Mouse (Mus musculus): ENCODE results near the gene Syp.
A peak's percentile ranks its signal among the peaks of the same experiment; 100 is the strongest.

Syp gene

GRCm38 (mm10) chrX:7638401-7639091 is at the start of gene Syp:
Syp (plus strand) TSS chrX:7638471.
- DNase-seq (ENCODE audit: low spot score in 2 of 2), result peak; percentile 87

GRCm38 (mm10) chrX:7595371-7595770 is 42.9 kb upstream of the Syp start:
- DNase-seq (ENCODE audit: low spot score in 2 of 2), result no peak

GRCm38 (mm10) chrX:7604004-7604403 is 34.3 kb upstream of the Syp start:
- no peak for DNase-seq (ENCODE audit: low spot score in 2 of 2)

- DNase-seq (ENCODE audit: low spot score in 2 of 2), result peak; percentile 82 to 86
Observed at GRCm38 (mm10) chrX:7604879-7605574, 33.2 kb upstream of the Syp start, which contains the start of gene Ccdc22. Ccdc22 (minus strand) TSS chrX:7605517.

GRCm38 (mm10) chrX:7605575-7605941 is 32.7 kb upstream of the Syp start:
- DNase-seq (ENCODE audit: low spot score in 2 of 2), result no peak

- no peak for DNase-seq (ENCODE audit: low spot score in 2 of 2)
Observed at GRCm38 (mm10) chrX:7606783-7607182, 31.5 kb upstream of the Syp start, which contains the start of gene Cacna1f. Cacna1f (plus strand) TSS chrX:7607083.

- DNase-seq (ENCODE audit: low spot score in 2 of 2), result peak in 1 of 2 experiments; percentile 7
Observed at GRCm38 (mm10) chrX:7610035-7610434, 28.2 kb upstream of the Syp start.

GRCm38 (mm10) chrX:7610536-7611258 is 27.6 kb upstream of the Syp start:
- peak in 1 of 2 experiments; percentile 6 for DNase-seq (ENCODE audit: low spot score in 2 of 2)

- no peak for DNase-seq (ENCODE audit: low spot score in 2 of 2)
Observed at GRCm38 (mm10) chrX:7617889-7618551, 20.3 kb upstream of the Syp start.

GRCm38 (mm10) chrX:7632560-7632959 is 5.7 kb upstream of the Syp start:
- no peak for DNase-seq (ENCODE audit: low spot score in 2 of 2)

GRCm38 (mm10) chrX:7635101-7635500 is 3.2 kb upstream of the Syp start:
- DNase-seq (ENCODE audit: low spot score in 2 of 2), result peak; percentile 42 to 73

GRCm38 (mm10) chrX:7639536-7640325 is 1.5 kb downstream of the Syp start:
- no peak for DNase-seq (ENCODE audit: low spot score in 2 of 2)

- no peak for DNase-seq (ENCODE audit: low spot score in 2 of 2)
Observed at GRCm38 (mm10) chrX:7640785-7641184, 2.5 kb downstream of the Syp start.

- peak; percentile 56 to 69 for DNase-seq (ENCODE audit: low spot score in 2 of 2)
Observed at GRCm38 (mm10) chrX:7645349-7645748, 7.1 kb downstream of the Syp start.

- peak in 1 of 2 experiments; percentile 62 for DNase-seq (ENCODE audit: low spot score in 2 of 2)
Observed at GRCm38 (mm10) chrX:7648671-7649304, 10.5 kb downstream of the Syp start.

- DNase-seq (ENCODE audit: low spot score in 2 of 2), result no peak
Observed at GRCm38 (mm10) chrX:7657221-7657639, 19.0 kb downstream of the Syp start, which contains the start of gene Prickle3. Prickle3 (plus strand) TSS chrX:7657260.

- no peak for DNase-seq (ENCODE audit: low spot score in 2 of 2)
Observed at GRCm38 (mm10) chrX:7658031-7658784, 19.9 kb downstream of the Syp start.

- no peak for DNase-seq (ENCODE audit: low spot score in 2 of 2)
Observed at GRCm38 (mm10) chrX:7658785-7659589, 20.7 kb downstream of the Syp start.

GRCm38 (mm10) chrX:7661086-7661485 is 22.8 kb downstream of the Syp start:
- DNase-seq (ENCODE audit: low spot score in 2 of 2), result no peak
